Mouse (Mus musculus) heart, adult 9 months (tissue): Measurements from ENCODE around the gene Kcna5.

ENCODE experiments used
- DNase-seq, 2 experiments: peaks; one replicate each; pipeline ENCODE4 v3.0.0; 2022; ENCODE audit warnings: low spot score in 2 of 2

The Kcna5 gene

GRCm38 (mm10) chr6:126536926-126537325 lies 1.7 kb upstream of the Kcna5 start:
- DNase-seq = peak in 1 of 2 experiments; percentile 52

- no peak for DNase-seq
Measured at GRCm38 (mm10) chr6:126535911-126536270, 679 bp upstream of the Kcna5 start.

GRCm38 (mm10) chr6:126534531-126535207 lies 543 bp downstream of the Kcna5 start:
- no peak for DNase-seq

- no peak for DNase-seq
Measured at GRCm38 (mm10) chr6:126531306-126531705, 3.9 kb downstream of the Kcna5 start.

- DNase-seq = peak in 1 of 2 experiments; percentile 49
Measured at GRCm38 (mm10) chr6:126530019-126530418, 5.2 kb downstream of the Kcna5 start.

GRCm38 (mm10) chr6:126514720-126515119 lies 20.5 kb downstream of the Kcna5 start:
- DNase-seq = no peak

- DNase-seq = no peak
Measured at GRCm38 (mm10) chr6:126513714-126514248, 21.4 kb downstream of the Kcna5 start.

GRCm38 (mm10) chr6:126513154-126513553 lies 22.1 kb downstream of the Kcna5 start:
- no peak for DNase-seq

- DNase-seq = peak; percentile 32 to 46
Measured at GRCm38 (mm10) chr6:126508671-126509070, 26.5 kb downstream of the Kcna5 start.

GRCm38 (mm10) chr6:126503920-126504319 lies 31.3 kb downstream of the Kcna5 start:
- DNase-seq = no peak

- DNase-seq = peak; percentile 73 to 86
Measured at GRCm38 (mm10) chr6:126502691-126503301, 32.4 kb downstream of the Kcna5 start.

GRCm38 (mm10) chr6:126500985-126501384 lies 34.2 kb downstream of the Kcna5 start:
- no peak for DNase-seq

- peak; percentile 38 to 74 for DNase-seq
Measured at GRCm38 (mm10) chr6:126500088-126500487, 35.1 kb downstream of the Kcna5 start.

GRCm38 (mm10) chr6:126497878-126498277 lies 37.3 kb downstream of the Kcna5 start:
- no peak for DNase-seq

- no peak for DNase-seq
Measured at GRCm38 (mm10) chr6:126497173-126497839, 37.9 kb downstream of the Kcna5 start.

GRCm38 (mm10) chr6:126487136-126487535 lies 48.1 kb downstream of the Kcna5 start:
- peak in 1 of 2 experiments; percentile 28 for DNase-seq

- DNase-seq = no peak
Measured at GRCm38 (mm10) chr6:126484887-126485286, 50.3 kb downstream of the Kcna5 start.

GRCm38 (mm10) chr6:126483264-126483867 lies 51.8 kb downstream of the Kcna5 start:
- DNase-seq = peak in 1 of 2 experiments; percentile 30
